Mouse (Mus musculus) fibroblast of lung, adult 2 months (primary cell): Measurements from ENCODE around the gene Baz2b.

ENCODE experiments used
- DNase-seq: peaks from one replicate; pipeline ENCODE4 v3.0.0-alpha.2; 2011; ENCODE audit warnings: low read depth

The Baz2b gene

DNA sequence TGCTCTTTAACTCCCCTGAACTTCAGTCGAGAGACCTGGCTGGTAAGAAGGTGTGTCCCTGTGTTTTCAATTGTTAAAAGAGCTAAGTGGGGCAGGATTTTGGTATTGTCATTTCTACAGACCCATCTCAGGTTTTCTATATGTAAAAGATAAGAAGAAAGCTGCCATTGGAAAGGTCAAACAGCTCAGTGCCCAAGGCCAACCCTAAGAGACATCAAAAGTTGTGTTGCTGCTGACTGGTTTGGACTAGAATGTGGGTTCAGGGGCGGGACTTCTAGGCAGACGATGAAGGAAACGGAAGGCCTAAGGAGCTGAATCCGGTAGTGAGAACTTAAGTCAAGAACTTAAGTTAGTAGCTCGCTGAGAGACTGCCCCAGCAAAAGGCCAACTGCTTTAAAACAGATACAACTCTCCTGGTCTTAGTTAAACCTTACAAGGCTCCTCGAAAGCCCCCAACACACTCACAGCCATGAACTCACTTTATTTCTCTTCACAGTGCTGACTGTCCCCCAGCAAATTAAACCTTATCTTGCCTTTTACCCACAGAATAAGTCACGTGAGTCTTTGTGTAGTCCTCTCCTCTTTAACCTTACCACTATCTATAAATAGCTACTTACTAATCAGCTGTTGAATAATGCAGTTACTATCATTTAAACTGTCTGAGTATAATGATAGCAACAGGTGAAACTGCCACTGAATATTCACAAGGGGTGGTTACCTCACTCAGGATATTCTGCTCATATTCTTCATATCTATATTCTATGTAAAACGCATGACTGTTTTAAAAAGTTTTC, 158.8 kb downstream of the Baz2b start:
- DNase-seq = no peak

DNA sequence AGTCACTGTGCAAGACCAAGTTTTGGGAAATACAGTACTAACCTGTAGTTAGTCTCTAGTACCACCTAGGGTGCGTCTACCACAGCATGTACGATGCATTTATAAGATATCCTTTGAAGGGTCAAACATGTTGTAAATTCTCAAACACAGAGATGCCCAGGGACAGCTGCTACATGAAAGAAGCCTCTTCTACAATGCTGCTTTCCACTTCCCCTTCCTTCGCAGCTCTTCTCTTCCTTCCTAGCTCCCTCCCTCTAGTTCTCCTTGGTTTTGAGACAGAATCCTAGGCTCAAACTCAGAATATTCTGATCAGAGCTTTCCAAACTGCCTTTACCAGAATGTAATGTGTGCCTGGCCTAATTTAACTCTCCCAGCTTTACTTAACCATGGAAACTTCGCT, 159.8 kb downstream of the Baz2b start:
- DNase-seq = no peak

DNA sequence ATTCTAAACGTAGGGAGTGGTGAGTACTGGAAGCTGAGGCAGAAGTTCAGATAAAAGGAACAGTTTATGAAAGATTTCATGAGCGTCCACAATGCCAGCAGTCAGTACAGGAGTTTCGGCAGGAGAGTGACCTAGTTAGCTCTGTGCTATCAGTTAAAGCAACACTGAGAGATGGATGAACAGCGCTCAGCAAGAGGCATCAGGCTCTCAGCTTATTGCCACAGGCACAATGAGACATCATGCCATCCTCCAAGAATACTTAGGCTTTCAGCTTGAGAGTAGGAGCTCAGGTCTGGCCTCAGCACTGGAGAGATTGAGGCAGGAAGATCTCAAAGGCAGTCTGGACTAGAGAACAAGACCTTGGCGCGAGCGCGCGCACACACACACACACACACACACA, 160.3 kb downstream of the Baz2b start:
- DNase-seq = no peak

DNA sequence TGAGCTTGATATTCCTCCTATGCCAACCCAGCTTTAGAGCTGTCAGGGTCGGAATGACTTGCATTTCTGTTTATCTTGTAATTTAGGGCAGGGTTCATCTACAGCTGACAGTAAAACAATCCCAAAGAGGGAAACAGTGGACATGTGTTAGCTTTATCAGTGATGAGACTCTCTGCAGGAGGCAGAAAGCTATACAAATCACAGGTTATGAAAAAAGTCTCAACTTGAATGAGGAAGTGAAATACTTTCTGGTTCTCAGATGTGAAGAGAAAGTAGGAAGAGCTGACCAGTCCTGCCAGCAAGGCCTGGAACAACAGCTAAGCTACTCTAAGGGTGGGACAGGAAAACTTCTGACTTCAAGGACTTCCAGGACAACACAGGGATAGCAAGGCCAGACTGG, 163.6 kb downstream of the Baz2b start:
- no peak for DNase-seq

DNA sequence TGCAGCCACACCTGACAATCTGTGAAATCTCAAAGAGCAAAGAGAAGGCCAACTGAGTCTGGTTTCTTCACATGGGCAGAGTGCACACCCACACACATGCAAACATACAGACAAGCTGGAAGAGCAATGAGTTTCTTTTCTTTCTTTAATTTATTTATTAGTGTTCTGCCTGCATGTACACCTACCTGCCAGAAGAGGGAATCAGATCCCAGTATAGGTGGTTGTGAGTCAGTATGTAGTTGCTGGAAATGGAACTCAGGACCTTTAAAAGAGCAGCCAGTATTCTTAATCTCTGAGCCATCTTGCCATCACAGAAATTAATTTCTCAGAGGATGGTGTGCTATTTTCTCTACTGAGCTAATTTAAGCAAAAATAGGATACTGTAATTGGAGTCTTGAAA, 164.7 kb downstream of the Baz2b start:
- DNase-seq = no peak

DNA sequence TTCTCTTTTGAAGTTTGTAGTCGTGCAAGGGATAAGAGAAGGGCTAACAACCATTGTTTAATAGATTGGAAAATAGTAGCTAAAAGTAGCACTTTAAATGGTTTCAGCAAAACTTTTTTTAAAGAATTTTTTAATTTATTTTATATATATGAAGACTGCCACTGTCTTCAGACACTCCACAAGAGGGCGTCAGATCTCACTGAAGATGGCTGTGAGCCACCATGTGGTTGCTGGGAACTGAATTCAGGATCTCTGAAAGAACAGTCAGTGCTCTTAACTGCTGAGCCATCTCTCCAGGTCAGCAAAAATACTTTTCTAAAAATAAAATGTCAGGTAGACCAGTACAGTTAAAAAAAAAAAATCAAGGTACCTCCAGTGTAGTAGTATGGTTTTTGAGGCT, 165.1 kb downstream of the Baz2b start:
- DNase-seq = no peak

DNA sequence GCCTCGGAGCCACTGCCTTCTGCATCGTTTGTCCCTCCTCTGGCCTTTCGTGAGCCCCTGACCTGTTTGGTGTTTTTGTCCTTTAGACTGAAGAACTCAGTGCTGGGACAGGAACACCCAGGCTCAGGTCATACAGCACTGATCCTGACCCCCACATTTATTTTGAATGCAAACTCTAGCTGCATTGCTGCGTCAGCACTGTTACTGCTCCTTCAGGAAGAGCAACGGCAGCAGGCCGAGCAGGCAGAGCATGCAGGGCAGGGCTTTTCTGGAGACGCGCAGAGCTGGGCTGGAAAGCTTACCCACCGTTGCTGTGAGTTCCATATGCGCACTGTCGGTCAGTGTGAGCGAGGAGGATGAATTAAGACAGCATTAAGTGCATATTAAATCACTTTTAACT, 166.9 kb downstream of the Baz2b start:
- DNase-seq = no peak

DNA sequence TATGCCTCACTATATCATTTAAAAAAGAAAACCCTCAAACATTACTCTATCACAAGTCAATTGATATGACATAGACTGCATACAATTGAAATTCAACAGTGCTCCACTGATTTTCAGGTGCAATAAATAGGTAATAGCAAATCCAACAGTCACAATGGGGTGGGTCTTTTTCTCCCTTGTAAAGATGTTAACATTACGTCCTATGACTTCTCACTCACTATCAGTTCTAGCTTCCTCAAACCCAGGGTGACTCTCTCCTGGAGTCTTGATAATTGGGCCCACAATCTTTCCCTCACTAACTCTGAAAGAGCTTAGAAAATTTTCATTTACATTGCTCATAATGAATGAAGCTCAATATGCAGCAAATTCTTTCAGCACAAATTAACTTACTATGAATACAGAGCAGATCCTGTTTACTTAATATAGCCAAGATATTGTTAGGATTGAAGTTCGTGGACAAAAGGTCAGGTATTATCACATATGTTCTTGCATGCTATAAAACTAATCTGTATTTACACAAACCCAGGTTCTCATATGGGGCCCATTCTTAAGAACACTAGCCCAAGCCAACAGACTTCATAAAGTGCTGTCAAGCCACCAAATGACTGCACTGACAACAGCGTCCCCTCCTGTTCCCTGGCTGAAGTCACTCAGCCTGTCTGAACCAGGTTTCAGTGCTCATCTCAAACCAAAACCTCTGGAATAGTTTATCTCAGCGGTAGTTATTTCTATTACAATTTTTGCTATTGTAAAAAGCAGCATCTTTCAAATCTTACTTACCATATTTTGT, 168.0 kb downstream of the Baz2b start:
- no peak for DNase-seq

DNA sequence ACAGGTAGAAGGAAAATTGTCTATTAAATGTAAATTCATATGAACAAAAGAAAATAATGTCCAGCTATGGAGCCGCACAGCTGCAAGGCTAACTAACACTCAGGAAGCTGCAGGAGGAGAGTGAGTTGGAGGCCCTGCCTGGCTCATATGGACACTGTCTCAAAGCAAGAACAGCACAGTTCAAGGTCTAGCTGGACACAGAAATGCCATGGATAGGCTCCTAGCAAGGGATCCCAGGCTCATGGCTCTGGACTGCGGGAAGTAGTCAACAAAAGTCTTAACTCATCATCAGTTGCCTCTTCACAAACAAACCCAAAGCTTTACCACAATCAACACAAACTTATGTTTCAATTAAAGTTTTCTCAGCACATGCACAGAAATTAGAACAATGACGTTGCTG, 169.5 kb downstream of the Baz2b start:
- no peak for DNase-seq

DNA sequence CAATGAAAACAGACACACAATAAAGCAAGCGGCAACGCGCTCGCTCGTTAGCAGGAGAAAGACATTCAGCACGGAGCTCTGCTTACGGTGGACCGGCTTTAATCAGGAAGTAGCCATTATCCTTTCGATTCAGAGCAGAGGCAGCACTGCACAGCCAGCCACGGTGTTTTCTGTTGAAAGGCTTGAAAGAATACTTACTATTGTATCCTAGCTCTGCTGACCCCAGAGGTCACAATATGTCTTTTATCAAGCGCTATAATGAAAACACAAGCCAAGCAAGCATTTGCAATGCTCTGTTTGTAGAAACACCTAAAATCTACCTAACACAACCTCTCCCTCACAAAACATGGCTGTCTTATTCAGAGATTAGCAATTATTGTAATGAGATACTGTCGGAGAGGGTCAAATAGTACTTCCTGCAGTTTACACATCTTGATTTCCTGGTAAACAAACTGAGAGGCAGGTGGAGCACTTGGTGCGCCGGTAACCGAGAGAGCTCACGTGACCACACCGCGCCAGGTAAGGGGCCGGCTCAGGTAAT, 172.6 kb downstream of the Baz2b start:
- DNase-seq = no peak

DNA sequence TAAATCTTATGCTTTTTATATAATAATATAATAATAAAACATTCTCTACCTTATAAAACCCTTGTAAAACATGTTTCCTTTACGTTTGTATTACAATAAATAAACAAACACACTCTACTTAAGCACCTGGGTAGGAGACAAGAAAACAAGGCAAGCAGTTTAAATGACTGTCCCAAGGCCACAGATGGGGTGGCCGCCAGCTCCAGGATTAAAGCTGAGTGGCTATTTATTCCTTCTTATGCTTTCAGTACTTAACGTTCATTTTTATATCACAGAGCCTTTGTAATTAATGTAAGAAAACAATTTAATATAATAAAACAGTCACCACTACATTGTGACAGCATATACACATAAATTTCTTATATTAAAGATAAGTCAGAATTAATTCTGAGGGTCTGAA, 173.3 kb downstream of the Baz2b start:
- DNase-seq = no peak

DNA sequence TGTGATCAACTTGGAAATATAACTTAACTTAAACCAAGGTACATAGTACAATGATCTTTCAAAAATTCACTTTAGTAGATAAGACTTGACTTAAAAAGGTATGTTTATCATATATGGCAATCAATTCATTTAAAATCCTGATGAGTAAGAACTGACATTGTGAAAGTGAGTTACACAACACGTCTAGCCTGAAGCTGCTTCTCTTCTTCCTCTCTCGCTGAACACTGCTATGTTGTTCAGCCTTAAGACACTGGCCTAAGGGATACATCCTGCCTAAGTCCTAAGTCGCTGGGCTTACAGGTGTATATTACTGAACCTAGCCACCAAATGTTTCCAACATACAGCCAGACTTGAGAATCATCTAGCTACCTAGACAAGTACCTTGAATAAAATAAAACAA, 178.6 kb downstream of the Baz2b start:
- no peak for DNase-seq

DNA sequence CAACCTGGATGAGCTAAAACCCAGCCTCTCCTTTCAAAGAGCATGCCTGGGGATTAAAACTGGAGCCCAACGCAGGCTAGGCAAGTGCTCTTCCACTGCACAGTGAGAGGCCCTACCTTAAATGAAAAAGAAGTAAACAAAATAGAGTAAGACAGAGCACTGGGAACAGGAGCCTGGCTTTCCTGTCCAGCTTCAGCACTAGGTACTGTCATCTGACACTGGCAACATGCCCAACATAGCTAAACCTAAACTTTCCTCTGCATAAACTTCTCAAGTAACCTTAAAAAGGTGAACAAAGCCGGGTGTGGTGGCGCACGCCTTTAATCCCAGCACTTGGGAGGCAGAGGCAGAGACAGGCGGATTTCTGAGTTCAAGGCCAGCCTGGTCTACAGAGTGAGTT, 180.6 kb downstream of the Baz2b start:
- no peak for DNase-seq

DNA sequence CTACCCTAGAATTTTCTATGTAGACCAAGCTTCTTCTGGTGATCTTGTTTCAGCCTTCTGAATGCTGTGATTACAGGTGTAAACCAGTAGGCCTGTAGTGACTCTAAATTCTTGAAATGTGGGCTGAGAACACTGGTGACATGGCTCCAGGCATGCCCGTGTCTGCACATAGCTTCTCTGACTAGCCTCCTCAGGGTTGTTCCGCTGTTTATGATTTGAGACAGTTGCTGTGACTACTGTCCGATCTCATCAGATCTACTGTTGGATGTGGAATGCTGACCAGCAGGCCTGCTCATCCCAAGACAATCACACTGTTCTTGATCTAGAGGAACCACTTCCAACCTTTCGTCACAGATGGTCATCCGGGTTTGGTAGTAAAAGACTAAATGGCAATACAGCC, 182.5 kb downstream of the Baz2b start:
- DNase-seq = no peak

DNA sequence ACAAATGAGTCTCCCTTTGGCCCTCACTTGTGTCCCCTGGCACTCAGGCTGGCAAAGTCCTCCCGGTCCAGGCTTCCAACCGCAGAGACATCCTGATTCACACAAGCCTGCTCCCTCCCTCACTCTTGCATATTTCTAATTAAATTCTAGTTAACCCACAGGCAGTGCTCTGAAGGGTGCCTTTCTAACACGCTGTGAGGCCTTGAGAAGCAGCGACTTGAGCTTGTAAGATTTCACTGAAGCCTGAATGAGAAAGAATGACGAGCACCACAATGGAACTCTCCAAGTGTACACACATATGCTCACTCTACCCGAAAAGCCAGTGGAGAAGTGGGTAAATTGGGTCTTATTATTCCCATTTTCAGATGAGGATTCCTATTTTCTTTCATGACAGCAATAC, 183.1 kb downstream of the Baz2b start:
- no peak for DNase-seq

DNA sequence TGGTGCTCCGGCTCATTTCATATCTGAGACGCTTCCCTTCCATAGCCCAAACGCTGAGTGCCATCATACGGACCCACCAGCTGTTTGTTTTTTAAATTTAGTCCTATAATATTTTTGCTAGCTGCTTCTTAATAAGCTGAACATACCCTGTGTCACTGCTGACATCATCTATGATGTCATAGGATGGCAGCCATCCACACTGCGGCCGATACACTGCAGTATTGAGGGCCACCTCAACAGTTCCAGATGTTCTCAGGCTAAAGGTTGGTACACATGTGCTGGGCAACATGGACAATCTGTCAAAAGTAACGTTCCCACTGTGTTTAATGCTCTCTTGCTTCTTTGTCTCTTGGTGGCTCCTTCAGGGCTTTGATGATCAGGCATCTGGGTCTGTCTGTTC, 185.9 kb downstream of the Baz2b start:
- DNase-seq = no peak

DNA sequence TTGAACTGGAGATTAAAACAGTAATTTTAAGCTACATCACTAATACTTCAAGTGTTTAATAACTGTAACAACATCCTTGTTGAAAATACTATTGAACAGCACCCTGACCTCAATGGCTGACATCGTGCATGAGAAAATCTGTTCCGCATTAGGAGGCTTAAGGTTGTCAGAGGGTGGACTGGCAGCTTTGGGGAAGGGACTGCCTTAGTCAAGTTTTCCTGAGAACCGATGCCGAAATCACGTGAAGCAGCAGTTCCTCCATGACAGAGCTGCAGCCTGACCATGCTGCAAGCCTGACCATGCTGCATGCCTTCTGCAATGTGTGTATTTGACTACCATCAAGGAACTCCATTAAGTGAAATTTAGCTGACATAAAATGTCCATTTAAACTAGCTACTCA, 188.1 kb downstream of the Baz2b start:
- DNase-seq = no peak

DNA sequence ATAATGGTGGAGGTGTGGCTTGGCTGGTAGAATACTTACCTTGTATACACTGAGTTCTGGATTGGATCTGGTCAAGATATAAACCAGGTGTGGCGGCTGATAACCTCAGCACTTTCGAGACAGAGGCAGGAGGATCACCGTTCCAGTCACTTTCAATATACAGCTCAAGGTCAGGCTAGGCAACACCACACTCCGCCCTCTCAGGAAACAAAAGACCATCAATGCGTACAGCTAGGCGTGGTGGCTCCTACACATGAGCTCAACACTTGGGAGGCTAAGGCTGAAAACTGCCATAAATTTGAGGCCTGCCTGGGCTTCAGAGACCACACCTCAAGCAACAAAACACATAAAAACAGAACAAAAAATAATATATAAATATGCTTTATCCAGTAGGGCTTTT, 188.5 kb downstream of the Baz2b start:
- DNase-seq = no peak

DNA sequence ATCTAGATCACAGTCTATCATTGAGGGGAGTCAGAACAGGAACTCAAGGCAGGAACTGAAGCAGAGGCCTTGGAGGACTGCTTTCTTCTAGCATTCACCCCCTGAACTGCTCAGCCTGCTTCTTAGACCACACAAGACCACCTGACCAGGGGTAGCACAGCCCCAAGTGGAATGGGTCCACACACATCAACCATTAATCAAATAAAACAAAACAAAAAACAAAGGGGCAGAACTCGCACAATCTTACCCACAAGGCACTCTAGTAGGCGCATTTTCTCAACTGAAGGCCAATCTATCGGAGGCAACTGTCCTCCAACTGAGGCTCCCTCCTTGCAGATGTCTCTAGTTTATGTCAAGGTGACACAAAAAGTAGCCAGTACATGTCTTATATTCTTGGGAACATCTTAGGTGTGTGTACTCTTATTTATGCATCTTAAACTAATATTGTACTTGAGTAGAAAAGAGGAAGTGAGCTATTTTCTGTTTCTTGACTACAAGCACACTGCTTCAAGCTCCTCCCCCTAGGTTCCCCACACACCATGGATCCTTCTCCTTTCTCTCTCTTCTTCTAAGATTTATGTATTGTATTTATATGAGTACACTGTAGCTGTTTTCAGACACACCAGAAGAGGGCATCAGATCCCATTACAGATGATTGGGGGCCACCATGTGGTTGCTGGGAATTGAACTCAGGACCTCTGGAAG, 189.9 kb downstream of the Baz2b start:
- DNase-seq = no peak

DNA sequence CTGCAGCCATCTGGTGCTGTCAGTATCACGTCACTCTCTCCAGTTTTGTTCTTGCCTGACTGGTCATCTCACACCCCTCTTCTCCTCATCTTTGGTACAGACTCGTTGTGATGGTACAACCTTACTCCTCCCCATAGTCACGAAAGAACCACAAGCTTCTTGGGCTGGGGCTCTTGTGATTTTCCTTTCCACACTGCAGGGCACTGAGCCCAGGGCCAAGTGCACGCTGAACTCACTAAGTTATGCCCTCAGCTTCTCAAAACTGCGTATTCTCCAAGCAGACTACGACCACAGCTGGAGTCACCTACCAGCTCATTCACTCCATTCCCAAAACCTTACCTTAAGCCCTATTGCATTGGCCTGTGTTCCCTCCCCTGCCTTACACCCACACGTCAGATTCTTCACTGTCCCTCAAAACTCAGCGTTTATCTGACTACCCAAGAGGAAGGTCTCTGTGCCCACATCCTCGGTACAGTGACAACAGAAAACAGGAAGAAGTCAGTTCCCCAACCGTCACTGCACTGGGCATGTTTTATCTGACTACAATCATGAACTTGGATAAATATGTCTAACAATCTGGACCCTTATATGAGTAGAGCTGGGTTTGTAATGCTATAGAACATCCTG, 190.7 kb downstream of the Baz2b start:
- DNase-seq = no peak

DNA sequence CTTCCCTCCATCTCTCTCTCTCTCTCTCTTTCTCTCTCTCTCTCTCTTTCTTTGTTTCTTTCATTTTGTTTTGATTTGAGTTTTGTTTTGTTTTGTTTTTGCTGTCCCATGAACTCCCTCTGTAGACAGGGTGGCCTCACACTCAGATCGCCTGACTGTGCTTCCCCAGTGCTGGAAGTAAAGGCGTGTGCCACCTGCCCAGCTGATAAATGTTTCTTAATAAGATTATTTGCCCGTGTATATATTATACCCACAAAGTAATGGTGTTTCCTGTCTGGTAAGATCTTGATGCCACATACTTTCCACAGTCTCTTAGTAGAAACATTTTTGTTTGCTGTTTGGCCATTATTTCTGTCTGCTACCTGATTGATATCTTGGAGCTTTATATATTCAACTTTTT, 198.1 kb downstream of the Baz2b start:
- no peak for DNase-seq

DNA sequence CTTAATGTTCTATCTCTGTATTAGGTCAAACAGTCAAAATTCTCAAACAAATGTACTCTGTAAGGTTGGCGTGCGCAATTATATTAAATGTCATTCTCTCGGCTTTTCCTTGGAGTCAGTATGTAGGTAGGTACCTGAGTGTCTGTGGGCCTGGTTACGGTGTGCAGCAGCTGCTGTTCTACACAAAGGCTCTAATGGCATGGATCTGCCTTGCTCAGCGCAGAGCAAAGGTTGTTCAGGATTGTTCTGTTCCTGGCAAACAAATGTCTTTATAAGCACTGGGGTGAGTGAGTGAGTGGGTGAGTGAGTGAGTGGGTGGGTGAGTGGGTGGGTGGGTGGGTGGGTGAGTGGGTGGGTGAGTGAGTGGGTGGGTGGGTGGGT, 206.0 kb downstream of the Baz2b start:
- DNase-seq = no peak
